Mouse (Mus musculus) hindbrain, embryonic 15.5 days (tissue): ENCODE data around the gene Stxbp4. TPM values are rescaled to one million over a fixed set of nuclear protein-coding genes. Genes with fewer than 3 reads are reported as not detected.

ENCODE experiments used
- ATAC-seq: fragments of 200-750 bp; cut with Nextera tagmentation; 2 replicates; pipeline ENCODE4 v1.8.0; 2017; ENCODE audit warnings: low read depth, moderate number of reproducible peaks, moderate TSS enrichment; ENCODE audit not compliant: low FRiP score
- H3K27ac ChIP-seq: fragments of 300-500 bp; sonication (generic); replicated peaks from 2 replicates; pipeline ENCODE4 v1.5.1; 2015; ENCODE audit warnings: mild to moderate bottlenecking, inconsistent platforms
- H3K27me3 ChIP-seq: fragments of 300-500 bp; sonication (generic); 2 replicates; pipeline ENCODE4 v1.6.1; 2015; ENCODE audit warnings: control low read depth, inconsistent platforms
- H3K36me3 ChIP-seq: fragments of 300-500 bp; sonication (generic); 2 replicates; pipeline ENCODE4 v1.6.1; 2015; ENCODE audit warnings: control low read depth, inconsistent platforms
- H3K4me1 ChIP-seq: fragments of 300-500 bp; sonication (generic); replicated peaks from 2 replicates; pipeline ENCODE4 v1.6.1; 2015; ENCODE audit warnings: control low read depth, inconsistent platforms
- H3K4me2 ChIP-seq: fragments of 300-500 bp; sonication (generic); 2 replicates; pipeline ENCODE4 v1.6.1; 2015; ENCODE audit warnings: moderate library complexity, mild to moderate bottlenecking, inconsistent platforms
- H3K4me3 ChIP-seq: fragments of 300-500 bp; sonication (generic); 2 replicates; pipeline ENCODE4 v1.5.1; 2015; ENCODE audit warnings: mild to moderate bottlenecking, inconsistent platforms
- H3K9ac ChIP-seq: fragments of 300-500 bp; sonication (generic); 2 replicates; pipeline ENCODE4 v1.6.1; 2015; ENCODE audit warnings: inconsistent platforms
- H3K9me3 ChIP-seq: fragments of 300-500 bp; sonication (generic); 2 replicates; pipeline ENCODE4 v1.6.1; 2016; ENCODE audit warnings: control low read depth, inconsistent platforms
- WGBS: fragments of 180-500 bp; shearing (Covaris S2); methylation state at CpG from one replicate; pipeline ENCODE4 v1.1.7; 2015; 5-methylcytosine and 5-hydroxymethylcytosine counted together
- polyA plus RNA-seq: library from polyadenylated mRNA; unstranded; fragments of >200 nt; fragmentation: Nextera tagmentation; extraction: Ambion mirVana; gene quantifications from 2 replicates; pipeline ENCODE4 v1.2.1, GENCODE M21; 2015

Gene Stxbp4
- polyA plus RNA-seq, 1 experiment from 2014 or later = 18.3 TPM

DNA sequence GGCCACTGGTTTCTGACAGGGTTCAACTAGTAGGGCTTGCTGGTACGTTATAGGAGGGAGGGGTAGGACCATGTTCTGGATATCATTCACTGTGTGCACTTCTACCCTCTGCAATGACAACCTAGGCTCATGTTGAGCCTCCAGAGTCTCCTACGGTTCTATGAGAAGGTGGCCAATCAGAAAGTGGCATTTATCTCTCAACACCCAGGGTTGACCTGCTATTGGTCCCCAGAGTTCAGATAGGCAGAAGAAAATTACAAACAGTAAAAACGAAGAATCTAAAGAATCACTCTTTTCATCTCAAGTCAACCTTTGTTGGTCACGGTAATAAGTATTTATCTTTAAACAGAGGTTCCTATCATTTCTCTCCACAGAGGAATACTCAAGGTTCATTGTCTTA is 29.0 kb upstream of the Stxbp4 start:
- no peak overlapping the region for H3K27ac ChIP-seq
- H3K9ac ChIP-seq = no peak overlapping the region
- peaks cover 10% of the 10 kb centered on the region; the same call in 1 of the 2 replicates for H3K36me3 ChIP-seq
- peaks cover 6% of the 10 kb centered on the region; the same call in 1 of the 2 replicates for H3K4me1 ChIP-seq
- H3K27me3 ChIP-seq = no peaks in the 10 kb centered on the region
- H3K9me3 ChIP-seq = no peaks in the 10 kb centered on the region
- WGBS = 91% methylated on average over 4 of the region's 4 CpGs
- ATAC-seq = no peak
- H3K4me3 ChIP-seq = no peak overlapping the region
- no peak overlapping the region for H3K4me2 ChIP-seq

DNA sequence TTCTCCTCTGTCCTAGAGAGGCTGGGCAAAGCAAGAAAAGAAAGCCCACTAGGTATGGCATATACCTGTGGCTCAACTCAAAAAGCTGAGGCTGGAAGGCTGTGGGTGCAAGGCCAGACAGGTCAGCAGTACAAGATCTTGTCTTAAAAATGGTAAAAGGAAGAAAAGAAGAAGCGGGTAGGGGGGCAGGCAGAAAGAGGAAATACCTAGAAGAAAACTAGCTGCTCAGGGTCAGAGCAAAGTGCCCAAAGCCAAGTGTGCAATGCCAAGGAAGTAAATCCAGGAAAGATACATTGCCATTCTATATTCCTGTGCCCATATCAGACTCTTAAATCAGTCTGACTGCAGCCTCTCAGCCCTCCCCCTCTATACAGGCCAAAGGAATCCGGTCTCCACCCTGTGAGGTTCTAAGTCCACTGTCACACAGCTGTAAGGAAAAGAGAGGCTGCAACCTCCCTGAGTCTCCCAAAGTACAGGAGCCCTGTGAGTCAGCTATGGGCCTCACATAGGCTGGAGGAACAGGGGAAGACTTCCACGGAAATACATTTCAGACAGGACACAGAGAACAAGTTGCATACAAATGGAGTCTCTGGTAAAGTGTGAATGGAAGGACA is 28.4 kb upstream of the Stxbp4 start:
- no peak overlapping the region for H3K27ac ChIP-seq
- 68% methylated on average over 3 of the region's 3 CpGs for WGBS
- no peak overlapping the region for H3K9ac ChIP-seq

DNA sequence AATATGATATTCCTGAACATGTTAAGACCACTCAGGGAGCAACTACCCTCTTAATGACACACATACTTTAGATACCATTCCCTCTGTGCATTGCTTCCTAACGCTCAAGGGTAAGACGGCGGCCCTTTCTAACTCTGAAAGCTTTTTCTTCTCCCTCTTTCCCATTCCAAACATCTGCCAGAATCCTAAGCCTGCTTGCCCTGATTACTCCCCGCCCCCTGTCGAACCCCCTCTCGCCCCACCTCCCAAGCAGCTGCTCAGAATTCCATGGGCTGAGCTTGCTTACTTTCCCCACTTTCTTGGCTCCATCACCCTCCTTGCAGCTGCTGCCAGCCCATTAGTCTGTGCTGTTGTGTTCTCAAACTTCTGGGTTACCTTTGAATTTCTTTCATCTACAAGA is 27.3 kb upstream of the Stxbp4 start:
- Histone ChIP-seq H3K9ac (no peak overlapping the region), H3K4me2 (no peak overlapping the region), H3K36me3 (peaks cover 9% of the 10 kb centered on the region; the same call in 1 of the 2 replicates), H3K4me1 (peaks cover 6% of the 10 kb centered on the region; the same call in 1 of the 2 replicates), H3K27ac (peak overlapping the region; percentile 35; the same call in 1 of the 2 replicates), H3K4me3 (no peak overlapping the region), H3K27me3 (no peaks in the 10 kb centered on the region), H3K9me3 (no peaks in the 10 kb centered on the region)
- 15% methylated on average over 6 of the region's 6 CpGs for WGBS
- ATAC-seq = 0 out of 2 replicates have a peak, but pooled peaks have one; percentile 27

More for the DNA sequence above, 28.4 kb upstream of the Stxbp4 start:
- Histone ChIP-seq H3K36me3 (peaks cover 10% of the 10 kb centered on the region; the same call in 1 of the 2 replicates), H3K4me2 (no peak overlapping the region), H3K4me1 (peaks cover 6% of the 10 kb centered on the region; the same call in 1 of the 2 replicates), H3K4me3 (no peak overlapping the region), H3K9me3 (no peaks in the 10 kb centered on the region), H3K27me3 (no peaks in the 10 kb centered on the region)
- ATAC-seq = no peak

GRCm38 (mm10) chr11:90664345-90664986 is 26.6 kb upstream of the Stxbp4 start:
- 31% methylated on average over 8 of the region's 8 CpGs for WGBS

GRCm38 (mm10) chr11:90663618-90664297 is 25.9 kb upstream of the Stxbp4 start:
- no peak overlapping the region for H3K27ac ChIP-seq

More at GRCm38 (mm10) chr11:90664345-90664986, 26.6 kb upstream of the Stxbp4 start:
- H3K9me3 ChIP-seq = no peaks in the 10 kb centered on the region
- H3K36me3 ChIP-seq = peaks cover 2% of the 10 kb centered on the region; the same call in 1 of the 2 replicates
- H3K9ac ChIP-seq = no peak overlapping the region
- no peak for ATAC-seq
- peaks cover 6% of the 10 kb centered on the region; the same call in 1 of the 2 replicates for H3K4me1 ChIP-seq
- no peak overlapping the region for H3K4me3 ChIP-seq
- no peak overlapping the region for H3K27ac ChIP-seq
- no peak overlapping the region for H3K4me2 ChIP-seq
- H3K27me3 ChIP-seq = no peaks in the 10 kb centered on the region

DNA sequence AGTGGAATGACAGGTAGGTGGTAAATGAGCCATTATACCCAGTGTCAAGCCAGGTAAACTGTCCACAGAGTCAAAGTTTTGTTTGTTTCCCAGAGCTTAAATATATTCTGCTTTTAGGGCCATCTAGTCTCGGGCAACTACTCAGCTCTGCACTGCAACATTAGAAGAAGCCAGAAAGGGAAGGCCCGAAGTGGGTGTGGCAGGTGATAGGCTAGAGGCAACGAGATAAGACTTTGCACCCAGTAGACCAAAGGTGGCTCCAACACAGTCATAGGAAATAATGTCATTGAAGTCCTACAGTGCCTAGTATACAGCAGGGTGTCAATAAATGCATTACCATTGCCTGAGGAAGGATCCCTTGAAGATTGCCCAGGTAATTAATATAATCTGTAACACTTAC is 25.2 kb upstream of the Stxbp4 start:
- 83% methylated on average over 3 of the region's 3 CpGs for WGBS
- no peak for ATAC-seq
- no peak overlapping the region for H3K27ac ChIP-seq

More at GRCm38 (mm10) chr11:90663618-90664297, 25.9 kb upstream of the Stxbp4 start:
- 23% methylated on average over 5 of the region's 5 CpGs for WGBS
- ATAC-seq = no peak
- Histone ChIP-seq H3K4me1 (peaks cover 6% of the 10 kb centered on the region; the same call in 1 of the 2 replicates), H3K9me3 (no peaks in the 10 kb centered on the region), H3K4me3 (no peak overlapping the region), H3K9ac (no peak overlapping the region), H3K27me3 (no peaks in the 10 kb centered on the region), H3K4me2 (no peak overlapping the region), H3K36me3 (no peaks in the 10 kb centered on the region; the same call in 1 of the 2 replicates)

GRCm38 (mm10) chr11:90660662-90661061 is 22.8 kb upstream of the Stxbp4 start:
- no peak overlapping the region for H3K4me2 ChIP-seq
- H3K27ac ChIP-seq = no peak overlapping the region
- 92% methylated on average over 4 of the region's 4 CpGs for WGBS
- no peak overlapping the region for H3K9ac ChIP-seq
- peaks cover 3% of the 10 kb centered on the region for H3K36me3 ChIP-seq
- H3K27me3 ChIP-seq = no peaks in the 10 kb centered on the region
- ATAC-seq = no peak
- no peaks in the 10 kb centered on the region for H3K9me3 ChIP-seq
- H3K4me3 ChIP-seq = no peak overlapping the region
- no peaks in the 10 kb centered on the region; the same call in 1 of the 2 replicates for H3K4me1 ChIP-seq

More for the DNA sequence above, 25.2 kb upstream of the Stxbp4 start:
- no peak overlapping the region for H3K4me2 ChIP-seq
- no peaks in the 10 kb centered on the region for H3K27me3 ChIP-seq
- no peak overlapping the region for H3K4me3 ChIP-seq
- no peaks in the 10 kb centered on the region; the same call in 1 of the 2 replicates for H3K36me3 ChIP-seq
- peaks cover 6% of the 10 kb centered on the region; the same call in 1 of the 2 replicates for H3K4me1 ChIP-seq
- H3K9me3 ChIP-seq = no peaks in the 10 kb centered on the region
- no peak overlapping the region for H3K9ac ChIP-seq

DNA sequence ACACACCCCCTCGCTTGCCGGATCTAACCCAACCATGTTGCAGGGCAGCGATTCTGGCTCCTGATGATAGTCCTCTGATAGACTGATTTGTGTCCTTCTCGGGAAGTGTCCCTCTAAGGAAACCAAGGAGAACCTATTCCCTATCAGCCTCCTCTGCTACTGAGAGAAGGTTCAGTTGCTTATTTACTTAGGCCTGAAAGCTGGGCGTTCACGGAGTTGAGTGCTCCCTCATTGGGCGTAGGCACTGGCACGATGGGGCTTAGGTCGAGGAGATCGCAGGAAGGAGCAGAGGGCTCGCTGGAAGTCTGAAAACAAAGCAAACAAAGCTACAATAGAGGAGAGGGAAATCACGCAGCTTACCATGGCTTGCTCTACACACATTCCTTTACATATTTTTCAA is 19.6 kb upstream of the Stxbp4 start:
- Histone ChIP-seq H3K27ac (no peak overlapping the region), H3K4me2 (no peak overlapping the region), H3K27me3 (no peaks in the 10 kb centered on the region), H3K4me1 (no peaks in the 10 kb centered on the region), H3K9ac (no peak overlapping the region), H3K9me3 (no peaks in the 10 kb centered on the region), H3K36me3 (peaks cover 7% of the 10 kb centered on the region), H3K4me3 (no peak overlapping the region)
- no peak for ATAC-seq
- WGBS = 89% methylated on average over 12 of the region's 12 CpGs

GRCm38 (mm10) chr11:90652603-90653002 is 14.7 kb upstream of the Stxbp4 start:
- Histone ChIP-seq H3K4me1 (no peaks in the 10 kb centered on the region), H3K27ac (no peak overlapping the region)
- 92% methylated on average over 4 of the region's 4 CpGs for WGBS

GRCm38 (mm10) chr11:90650231-90650885 is 12.5 kb upstream of the Stxbp4 start:
- no peaks in the 10 kb centered on the region for H3K27me3 ChIP-seq
- H3K36me3 ChIP-seq = peaks cover 30% of the 10 kb centered on the region
- H3K9me3 ChIP-seq = no peaks in the 10 kb centered on the region
- H3K9ac ChIP-seq = no peak overlapping the region
- no peak for ATAC-seq
- H3K4me3 ChIP-seq = no peak overlapping the region
- no peak overlapping the region for H3K4me2 ChIP-seq
- 82% methylated on average over 9 of the region's 9 CpGs for WGBS
- H3K4me1 ChIP-seq = no peaks in the 10 kb centered on the region
- H3K27ac ChIP-seq = no peak overlapping the region

More at GRCm38 (mm10) chr11:90652603-90653002, 14.7 kb upstream of the Stxbp4 start:
- no peak overlapping the region for H3K9ac ChIP-seq
- H3K4me2 ChIP-seq = no peak overlapping the region
- H3K36me3 ChIP-seq = peaks cover 22% of the 10 kb centered on the region
- H3K4me3 ChIP-seq = no peak overlapping the region
- H3K27me3 ChIP-seq = no peaks in the 10 kb centered on the region
- no peak for ATAC-seq
- H3K9me3 ChIP-seq = no peaks in the 10 kb centered on the region

GRCm38 (mm10) chr11:90649777-90650176 is 11.9 kb upstream of the Stxbp4 start:
- H3K4me2 ChIP-seq = no peak overlapping the region
- WGBS = 89% methylated on average over 6 of the region's 6 CpGs
- H3K27ac ChIP-seq = no peak overlapping the region
- H3K27me3 ChIP-seq = no peaks in the 10 kb centered on the region
- no peaks in the 10 kb centered on the region for H3K9me3 ChIP-seq
- H3K36me3 ChIP-seq = peaks cover 35% of the 10 kb centered on the region
- H3K4me1 ChIP-seq = no peaks in the 10 kb centered on the region
- H3K4me3 ChIP-seq = no peak overlapping the region
- no peak overlapping the region for H3K9ac ChIP-seq
- no peak for ATAC-seq
